Mouse (Mus musculus): ENCODE results near the gene Ppp1r26. TPM values are rescaled to one million over a fixed set of nuclear protein-coding genes. Genes with fewer than 3 reads are reported as not detected.

The Ppp1r26 gene
- polyA plus RNA-seq, 1 experiment from 2014 or later, result 11.5 TPM

- ATAC-seq, result no peak
- peaks cover 22% of the 10 kb centered on the region for H3K4me1 ChIP-seq (replicated peaks; ENCODE audit: control insufficient read depth, insufficient read depth, low read length)
- H3K36me3 ChIP-seq (ENCODE audit: control insufficient read depth, insufficient read depth), result no peaks in the 10 kb centered on the region
- no peak overlapping the region for H3K9ac ChIP-seq (replicated peaks; ENCODE audit: low read depth, low read length)
- WGBS, result 86% methylated on average over 5 of the region's 5 CpGs
- H3K4me2 ChIP-seq (ENCODE audit: low read length), result no peak overlapping the region
- no peaks in the 10 kb centered on the region for H3K9me3 ChIP-seq (ENCODE audit: control insufficient read depth, low read length)
- no peaks in the 10 kb centered on the region for H3K27me3 ChIP-seq (replicated peaks; ENCODE audit: control insufficient read depth, insufficient read depth, low read length)
- no peak overlapping the region for H3K27ac ChIP-seq (ENCODE audit: low read length)
- no peak overlapping the region for H3K4me3 ChIP-seq (replicated peaks; ENCODE audit: low read length)
These were observed 32.4 kb upstream of the Ppp1r26 start for GRCm38 (mm10) chr2:28414116-28414756.

- H3K9ac ChIP-seq (replicated peaks; ENCODE audit: low read depth, low read length), result no peak overlapping the region
- H3K27me3 ChIP-seq (replicated peaks; ENCODE audit: control insufficient read depth, insufficient read depth, low read length), result no peaks in the 10 kb centered on the region
- no peak for ATAC-seq
- WGBS, result 91% methylated on average over 5 of the region's 5 CpGs
- H3K36me3 ChIP-seq (ENCODE audit: control insufficient read depth, insufficient read depth), result no peaks in the 10 kb centered on the region
- no peaks in the 10 kb centered on the region for H3K9me3 ChIP-seq (ENCODE audit: control insufficient read depth, low read length)
- H3K4me3 ChIP-seq (replicated peaks; ENCODE audit: low read length), result no peak overlapping the region
- H3K27ac ChIP-seq (ENCODE audit: low read length), result no peak overlapping the region
- H3K4me1 ChIP-seq (replicated peaks; ENCODE audit: control insufficient read depth, insufficient read depth, low read length), result peaks cover 20% of the 10 kb centered on the region
- H3K4me2 ChIP-seq (ENCODE audit: low read length), result no peak overlapping the region
These were observed 31.9 kb upstream of the Ppp1r26 start for GRCm38 (mm10) chr2:28414757-28415137.

- Histone ChIP-seq H3K4me2 (ENCODE audit: low read length) (no peak overlapping the region), H3K27ac (ENCODE audit: low read length) (0 out of 2 replicates have a peak overlapping the region, but pooled peaks have one; percentile 4), H3K4me3 (replicated peaks; ENCODE audit: low read length) (no peak overlapping the region), H3K9ac (replicated peaks; ENCODE audit: low read depth, low read length) (no peak overlapping the region), H3K9me3 (ENCODE audit: control insufficient read depth, low read length) (no peaks in the 10 kb centered on the region), H3K36me3 (ENCODE audit: control insufficient read depth, insufficient read depth) (no peaks in the 10 kb centered on the region), H3K27me3 (replicated peaks; ENCODE audit: control insufficient read depth, insufficient read depth, low read length) (no peaks in the 10 kb centered on the region), H3K4me1 (replicated peaks; ENCODE audit: control insufficient read depth, insufficient read depth, low read length) (peaks cover 19% of the 10 kb centered on the region)
- 33% methylated on average over 10 of the region's 10 CpGs for WGBS
- ATAC-seq, result no peak
These were observed 31.1 kb upstream of the Ppp1r26 start for GRCm38 (mm10) chr2:28415387-28416024.

GRCm38 (mm10) chr2:28416511-28416910 is 30.1 kb upstream of the Ppp1r26 start:
- no peak for ATAC-seq
- Histone ChIP-seq H3K27ac (ENCODE audit: low read length) (no peak overlapping the region), H3K36me3 (ENCODE audit: control insufficient read depth, insufficient read depth) (no peaks in the 10 kb centered on the region), H3K9me3 (ENCODE audit: control insufficient read depth, low read length) (no peaks in the 10 kb centered on the region), H3K4me1 (replicated peaks; ENCODE audit: control insufficient read depth, insufficient read depth, low read length) (peaks cover 19% of the 10 kb centered on the region), H3K4me2 (ENCODE audit: low read length) (no peak overlapping the region), H3K9ac (replicated peaks; ENCODE audit: low read depth, low read length) (no peak overlapping the region), H3K4me3 (replicated peaks; ENCODE audit: low read length) (no peak overlapping the region), H3K27me3 (replicated peaks; ENCODE audit: control insufficient read depth, insufficient read depth, low read length) (no peaks in the 10 kb centered on the region)
- WGBS, result 95% methylated on average over 1 of the region's 1 CpGs

- WGBS, result 41% methylated on average over 2 of the region's 2 CpGs
- no peak overlapping the region for H3K9ac ChIP-seq (replicated peaks; ENCODE audit: low read depth, low read length)
- no peak overlapping the region for H3K4me2 ChIP-seq (ENCODE audit: low read length)
- H3K27ac ChIP-seq (ENCODE audit: low read length), result no peak overlapping the region
- H3K27me3 ChIP-seq (replicated peaks; ENCODE audit: control insufficient read depth, insufficient read depth, low read length), result no peaks in the 10 kb centered on the region
- no peaks in the 10 kb centered on the region for H3K36me3 ChIP-seq (ENCODE audit: control insufficient read depth, insufficient read depth)
- no peak overlapping the region for H3K4me3 ChIP-seq (replicated peaks; ENCODE audit: low read length)
- no peaks in the 10 kb centered on the region for H3K9me3 ChIP-seq (ENCODE audit: control insufficient read depth, low read length)
- peak; percentile 55 for ATAC-seq
- peaks cover 17% of the 10 kb centered on the region for H3K4me1 ChIP-seq (replicated peaks; ENCODE audit: control insufficient read depth, insufficient read depth, low read length)
These were observed 28.6 kb upstream of the Ppp1r26 start for GRCm38 (mm10) chr2:28418034-28418433.

GRCm38 (mm10) chr2:28419898-28420297 is 26.7 kb upstream of the Ppp1r26 start:
- H3K9ac ChIP-seq (replicated peaks; ENCODE audit: low read depth, low read length), result no peak overlapping the region
- H3K27ac ChIP-seq (ENCODE audit: low read length), result no peak overlapping the region
- H3K4me3 ChIP-seq (replicated peaks; ENCODE audit: low read length), result no peak overlapping the region
- no peaks in the 10 kb centered on the region for H3K27me3 ChIP-seq (replicated peaks; ENCODE audit: control insufficient read depth, insufficient read depth, low read length)
- peaks cover 12% of the 10 kb centered on the region for H3K4me1 ChIP-seq (replicated peaks; ENCODE audit: control insufficient read depth, insufficient read depth, low read length)
- no peaks in the 10 kb centered on the region for H3K36me3 ChIP-seq (ENCODE audit: control insufficient read depth, insufficient read depth)
- no peak overlapping the region for H3K4me2 ChIP-seq (ENCODE audit: low read length)
- ATAC-seq, result peak; percentile 58; the same call in 1 of the 2 replicates
- WGBS, result 29% methylated on average over 4 of the region's 4 CpGs
- H3K9me3 ChIP-seq (ENCODE audit: control insufficient read depth, low read length), result no peaks in the 10 kb centered on the region

- Histone ChIP-seq H3K4me3 (replicated peaks; ENCODE audit: low read length) (no peak overlapping the region), H3K36me3 (ENCODE audit: control insufficient read depth, insufficient read depth) (no peaks in the 10 kb centered on the region), H3K27me3 (replicated peaks; ENCODE audit: control insufficient read depth, insufficient read depth, low read length) (no peaks in the 10 kb centered on the region), H3K27ac (ENCODE audit: low read length) (no peak overlapping the region), H3K4me2 (ENCODE audit: low read length) (no peak overlapping the region), H3K9ac (replicated peaks; ENCODE audit: low read depth, low read length) (no peak overlapping the region), H3K9me3 (ENCODE audit: control insufficient read depth, low read length) (no peaks in the 10 kb centered on the region), H3K4me1 (replicated peaks; ENCODE audit: control insufficient read depth, insufficient read depth, low read length) (no peaks in the 10 kb centered on the region)
- WGBS, result 31% methylated on average over 3 of the region's 3 CpGs
- no peak for ATAC-seq
These were observed 23.4 kb upstream of the Ppp1r26 start for GRCm38 (mm10) chr2:28423167-28423566.

- no peak overlapping the region for H3K4me3 ChIP-seq (replicated peaks; ENCODE audit: low read length)
- no peaks in the 10 kb centered on the region for H3K4me1 ChIP-seq (replicated peaks; ENCODE audit: control insufficient read depth, insufficient read depth, low read length)
- H3K9ac ChIP-seq (replicated peaks; ENCODE audit: low read depth, low read length), result no peak overlapping the region
- no peak for ATAC-seq
- no peaks in the 10 kb centered on the region for H3K27me3 ChIP-seq (replicated peaks; ENCODE audit: control insufficient read depth, insufficient read depth, low read length)
- H3K4me2 ChIP-seq (ENCODE audit: low read length), result no peak overlapping the region
- no peak overlapping the region for H3K27ac ChIP-seq (ENCODE audit: low read length)
- WGBS, result 76% methylated on average over 6 of the region's 6 CpGs
- H3K36me3 ChIP-seq (ENCODE audit: control insufficient read depth, insufficient read depth), result no peaks in the 10 kb centered on the region
- H3K9me3 ChIP-seq (ENCODE audit: control insufficient read depth, low read length), result no peaks in the 10 kb centered on the region
These were observed 19.4 kb upstream of the Ppp1r26 start for GRCm38 (mm10) chr2:28427226-28427625.

- Histone ChIP-seq H3K4me3 (replicated peaks; ENCODE audit: low read length) (no peak overlapping the region), H3K9ac (replicated peaks; ENCODE audit: low read depth, low read length) (no peak overlapping the region), H3K4me1 (replicated peaks; ENCODE audit: control insufficient read depth, insufficient read depth, low read length) (no peaks in the 10 kb centered on the region), H3K9me3 (ENCODE audit: control insufficient read depth, low read length) (no peaks in the 10 kb centered on the region), H3K27ac (ENCODE audit: low read length) (no peak overlapping the region), H3K36me3 (ENCODE audit: control insufficient read depth, insufficient read depth) (no peaks in the 10 kb centered on the region), H3K27me3 (replicated peaks; ENCODE audit: control insufficient read depth, insufficient read depth, low read length) (no peaks in the 10 kb centered on the region), H3K4me2 (ENCODE audit: low read length) (no peak overlapping the region)
- 67% methylated on average over 6 of the region's 6 CpGs for WGBS
- no peak for ATAC-seq
These were observed 15.8 kb upstream of the Ppp1r26 start for GRCm38 (mm10) chr2:28430846-28431245.

Data from forebrain, embryonic 16.5 days (tissue).